Mouse (Mus musculus): Measurements from ENCODE around the gene Acer3. TPM values are rescaled to one million over a fixed set of nuclear protein-coding genes. Genes with fewer than 3 reads are reported as not detected.

The Acer3 gene
- 36.3 TPM for polyA plus RNA-seq (2015; fragmentation: Illumina TruSeq; extraction: RNeasy Lipid Tissue Mini Kit (QIAGEN cat#74804); ENCODE audit: insufficient read depth, low replicate concordance)

DNA sequence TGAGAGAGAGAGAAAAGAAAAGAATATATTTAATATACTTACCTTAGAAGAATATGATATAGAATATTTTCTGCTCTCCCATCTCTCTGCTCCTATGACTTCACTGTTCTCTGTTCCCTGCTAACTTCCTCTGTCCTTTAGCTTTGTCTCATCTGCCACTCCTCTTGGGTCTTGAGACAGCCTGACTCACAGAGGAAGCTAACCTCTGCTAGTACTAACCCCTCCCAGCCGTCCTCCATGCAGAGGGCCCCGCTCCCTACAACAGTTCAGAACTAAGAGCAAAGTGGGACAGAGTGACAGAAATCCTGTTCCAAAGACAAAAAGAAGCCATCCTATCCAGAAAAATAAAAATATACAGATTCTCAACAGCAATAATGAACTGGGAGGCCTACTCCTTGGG lies at the start of gene Acer3:
Gene Acer3 (minus strand): TSS at position 126 of the 400 bp plus-strand sequence.

DNA sequence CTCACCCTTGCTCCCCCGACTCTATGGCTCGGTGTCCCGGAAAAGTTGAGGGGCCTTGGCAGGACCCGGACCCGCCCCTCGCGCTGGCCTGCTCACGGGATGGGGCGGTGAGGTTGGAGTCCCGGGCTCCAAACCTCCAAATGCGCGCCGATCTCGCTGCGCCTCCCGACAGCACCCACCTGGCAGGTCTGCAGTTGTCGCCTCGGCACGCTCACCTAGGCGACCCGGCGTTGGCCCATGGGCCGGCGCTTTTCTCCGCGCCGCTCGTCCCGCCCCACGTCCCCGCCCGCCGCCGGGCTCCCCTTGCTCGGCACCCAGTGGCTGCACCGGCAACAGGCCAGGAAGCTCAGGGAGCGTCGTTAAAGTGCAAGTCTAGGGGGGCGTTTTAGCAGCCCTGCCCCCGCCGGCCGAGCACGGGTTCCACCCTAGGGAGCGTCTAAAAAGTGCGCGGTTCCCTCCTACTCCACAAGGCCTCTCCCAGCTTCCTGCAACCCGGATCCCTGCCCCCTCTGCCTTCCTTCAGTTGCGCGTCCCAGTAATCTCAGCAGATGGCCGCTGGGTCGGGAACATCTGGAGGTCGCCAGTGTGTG lies 40.1 kb upstream of the Acer3 start, which contains the start of gene Tsku:
Gene Tsku (minus strand): TSS at position 266 of the 590 bp plus-strand sequence.

GRCm38 (mm10) chr7:98199381-98199780 lies 121.6 kb downstream of the Acer3 start, which contains the start of gene B3gnt6:
TSS of gene B3gnt6 (minus strand) at chr7:98199481.

GRCm38 (mm10) chr7:98177929-98178559 lies 143.0 kb downstream of the Acer3 start, which contains the start of gene Capn5:
TSS of gene Capn5 (minus strand) at chr7:98178274.

Other genes with a start within 250 kb of the Acer3 start
- gene Myo7a, start 201.7 kb downstream of the Acer3 start, polyA plus RNA-seq (2015; fragmentation: Illumina TruSeq; extraction: RNeasy Lipid Tissue Mini Kit (QIAGEN cat#74804); ENCODE audit: insufficient read depth, low replicate concordance): 16.0 TPM
- 0.62 TPM for gene Omp, start 175.7 kb downstream of the Acer3 start, polyA plus RNA-seq (2015; fragmentation: Illumina TruSeq; extraction: RNeasy Lipid Tissue Mini Kit (QIAGEN cat#74804); ENCODE audit: insufficient read depth, low replicate concordance)
- 4.6 TPM for gene Capn5, start 142.9 kb downstream of the Acer3 start, polyA plus RNA-seq (2015; fragmentation: Illumina TruSeq; extraction: RNeasy Lipid Tissue Mini Kit (QIAGEN cat#74804); ENCODE audit: insufficient read depth, low replicate concordance)
- not detected for gene B3gnt6, start 121.7 kb downstream of the Acer3 start, polyA plus RNA-seq (2015; fragmentation: Illumina TruSeq; extraction: RNeasy Lipid Tissue Mini Kit (QIAGEN cat#74804); ENCODE audit: insufficient read depth, low replicate concordance)
- gene Tsku, start 40.1 kb upstream of the Acer3 start, polyA plus RNA-seq (2015; fragmentation: Illumina TruSeq; extraction: RNeasy Lipid Tissue Mini Kit (QIAGEN cat#74804); ENCODE audit: insufficient read depth, low replicate concordance): 4.3 TPM
- gene Gucy2d, start 119.2 kb upstream of the Acer3 start, polyA plus RNA-seq (2015; fragmentation: Illumina TruSeq; extraction: RNeasy Lipid Tissue Mini Kit (QIAGEN cat#74804); ENCODE audit: insufficient read depth, low replicate concordance): not detected
- 2.7 TPM for gene Lrrc32, start 168.1 kb upstream of the Acer3 start, polyA plus RNA-seq (2015; fragmentation: Illumina TruSeq; extraction: RNeasy Lipid Tissue Mini Kit (QIAGEN cat#74804); ENCODE audit: insufficient read depth, low replicate concordance)

All from spleen, adult 10 weeks (tissue).